Mouse (Mus musculus): ENCODE results near the gene Neurod2. TPM values are rescaled to one million over a fixed set of nuclear protein-coding genes. Genes with fewer than 3 reads are reported as not detected.

Gene Neurod2
- total and polyA plus RNA-seq, 3 experiments, result not detected

GRCm38 (mm10) chr11:98325191-98325820, 4.1 kb downstream of the Neurod2 start:
- no peaks in the 10 kb centered on the region for H3K79me2 ChIP-seq (replicated peaks; ENCODE audit: control insufficient read depth, insufficient read depth, low read length)
- H3K27ac ChIP-seq, result no peak overlapping the region
- peaks cover 44% of the 10 kb centered on the region for H3K27me3 ChIP-seq (ENCODE audit: control insufficient read depth, insufficient read depth, low read length)
- intact Hi-C loops (cut with DNase I), result loop anchor here (5.0 kb wide), 1 partner anchor 63 kb away; no protein-coding TSS in a partner anchor
- 6% methylated on average over 14 of the region's 14 CpGs for WGBS
- DNase-seq, result no peak
- no peak overlapping the region for H3K9ac ChIP-seq (ENCODE audit: low read depth, low read length)
- H3K36me3 ChIP-seq (ENCODE audit: control insufficient read depth, insufficient read depth, low read length), result no peaks in the 10 kb centered on the region
- H3K4me1 ChIP-seq (ENCODE audit: control insufficient read depth, insufficient read depth, low read length), result no peaks in the 10 kb centered on the region
- H3K4me3 ChIP-seq, result no peak overlapping the region
- TF ChIP-seq POLR2A (IDR thresholded peaks at IDR 0.05; ENCODE audit: insufficient read depth, low read depth, low read length) (no peak), EP300 (IDR thresholded peaks at IDR 0.05; ENCODE audit: insufficient read depth, low read depth, low read length) (no peak), CTCF (IDR thresholded peaks at IDR 0.05) (no peak)

GRCm38 (mm10) chr11:98323933-98324332, 5.5 kb downstream of the Neurod2 start:
- no peak for DNase-seq
- Histone ChIP-seq H3K9ac (ENCODE audit: low read depth, low read length) (no peak overlapping the region), H3K79me2 (replicated peaks; ENCODE audit: control insufficient read depth, insufficient read depth, low read length) (no peaks in the 10 kb centered on the region), H3K36me3 (ENCODE audit: control insufficient read depth, insufficient read depth, low read length) (no peaks in the 10 kb centered on the region), H3K4me3 (no peak overlapping the region), H3K27me3 (ENCODE audit: control insufficient read depth, insufficient read depth, low read length) (peaks cover 41% of the 10 kb centered on the region), H3K27ac (no peak overlapping the region), H3K4me1 (ENCODE audit: control insufficient read depth, insufficient read depth, low read length) (no peaks in the 10 kb centered on the region)
- WGBS, result 2% methylated on average over 9 of the region's 9 CpGs
- intact Hi-C loops (cut with DNase I), result no loop called here
- TF ChIP-seq CTCF (IDR thresholded peaks at IDR 0.05) (no peak), EP300 (IDR thresholded peaks at IDR 0.05; ENCODE audit: insufficient read depth, low read depth, low read length) (no peak), POLR2A (IDR thresholded peaks at IDR 0.05; ENCODE audit: insufficient read depth, low read depth, low read length) (no peak)

- Histone ChIP-seq H3K27ac (no peak overlapping the region), H3K36me3 (ENCODE audit: control insufficient read depth, insufficient read depth, low read length) (no peaks in the 10 kb centered on the region), H3K4me3 (no peak overlapping the region), H3K79me2 (replicated peaks; ENCODE audit: control insufficient read depth, insufficient read depth, low read length) (no peaks in the 10 kb centered on the region), H3K9ac (ENCODE audit: low read depth, low read length) (no peak overlapping the region), H3K4me1 (ENCODE audit: control insufficient read depth, insufficient read depth, low read length) (no peaks in the 10 kb centered on the region), H3K27me3 (ENCODE audit: control insufficient read depth, insufficient read depth, low read length) (peaks cover 39% of the 10 kb centered on the region)
- DNase-seq, result no peak
- WGBS, result 5% methylated on average over 10 of the region's 10 CpGs
- TF ChIP-seq EP300 (IDR thresholded peaks at IDR 0.05; ENCODE audit: insufficient read depth, low read depth, low read length), result no peak
- no peak for TF ChIP-seq POLR2A (IDR thresholded peaks at IDR 0.05; ENCODE audit: insufficient read depth, low read depth, low read length)
- TF ChIP-seq CTCF (IDR thresholded peaks at IDR 0.05), result no peak
- intact Hi-C loops (cut with DNase I), result no loop called here
Observed at GRCm38 (mm10) chr11:98323136-98323866, 6.1 kb downstream of the Neurod2 start.

GRCm38 (mm10) chr11:98322159-98322558, 7.3 kb downstream of the Neurod2 start:
- Histone ChIP-seq H3K27ac (no peak overlapping the region), H3K36me3 (ENCODE audit: control insufficient read depth, insufficient read depth, low read length) (no peaks in the 10 kb centered on the region), H3K27me3 (ENCODE audit: control insufficient read depth, insufficient read depth, low read length) (peaks cover 34% of the 10 kb centered on the region), H3K9ac (ENCODE audit: low read depth, low read length) (no peak overlapping the region), H3K4me3 (no peak overlapping the region), H3K4me1 (ENCODE audit: control insufficient read depth, insufficient read depth, low read length) (no peaks in the 10 kb centered on the region), H3K79me2 (replicated peaks; ENCODE audit: control insufficient read depth, insufficient read depth, low read length) (no peaks in the 10 kb centered on the region)
- WGBS, result 5% methylated on average over 1 of the region's 1 CpGs
- DNase-seq, result no peak
- intact Hi-C loops (cut with DNase I), result no loop called here
- TF ChIP-seq CTCF (IDR thresholded peaks at IDR 0.05) (no peak), POLR2A (IDR thresholded peaks at IDR 0.05; ENCODE audit: insufficient read depth, low read depth, low read length) (no peak), EP300 (IDR thresholded peaks at IDR 0.05; ENCODE audit: insufficient read depth, low read depth, low read length) (no peak)

GRCm38 (mm10) chr11:98321677-98322003, 7.8 kb downstream of the Neurod2 start:
- Histone ChIP-seq H3K4me3 (no peak overlapping the region), H3K4me1 (ENCODE audit: control insufficient read depth, insufficient read depth, low read length) (no peaks in the 10 kb centered on the region), H3K79me2 (replicated peaks; ENCODE audit: control insufficient read depth, insufficient read depth, low read length) (no peaks in the 10 kb centered on the region), H3K27ac (no peak overlapping the region), H3K9ac (ENCODE audit: low read depth, low read length) (no peak overlapping the region), H3K27me3 (ENCODE audit: control insufficient read depth, insufficient read depth, low read length) (peaks cover 31% of the 10 kb centered on the region), H3K36me3 (ENCODE audit: control insufficient read depth, insufficient read depth, low read length) (no peaks in the 10 kb centered on the region)
- intact Hi-C loops (cut with DNase I), result no loop called here
- DNase-seq, result no peak
- TF ChIP-seq EP300 (IDR thresholded peaks at IDR 0.05; ENCODE audit: insufficient read depth, low read depth, low read length) (no peak), CTCF (IDR thresholded peaks at IDR 0.05) (no peak), POLR2A (IDR thresholded peaks at IDR 0.05; ENCODE audit: insufficient read depth, low read depth, low read length) (no peak)
- WGBS, result 12% methylated on average over 5 of the region's 5 CpGs

All from heart, adult 2 months (tissue).